23 mouse cellular contexts compared by ENCODE assay signal in genomic region chr7:30698101-30698500, GRCm38 (mm10). TPM values are rescaled to one million over a fixed set of nuclear protein-coding genes. Genes with fewer than 3 reads are reported as not detected.
A peak's percentile ranks its signal among the peaks of the same experiment; 100 is the strongest.
DNase-seq lines count a peak whose midpoint lies in the region; ATAC-seq and TF ChIP-seq lines count a peak whose summit lies in the region.
"Had no signal": no experiment of that assay in that cellular context is flagged by ENCODE, and none has a peak within 500 bp of the region (broad histone marks: within the 10 kb centered on the region; RNA-seq: fewer than 3 reads in every experiment).

No protein-coding gene starts in this region.

- peak; percentile 60 for DNase-seq in adrenal gland, postnatal 14 days
- no peak for DNase-seq in adrenal gland, postnatal 25 days
- DNase-seq in lung, postnatal 36 days = peak; percentile 25
- no peak for DNase-seq in lung, postnatal 4 days
- no peak for DNase-seq in retina, postnatal 1 day
- DNase-seq: gastrocnemius, postnatal 10 days; heart, postnatal 36 days; layer of hippocampus, adult 9-11 months; right cerebral cortex, postnatal 4 days; thymus, adult 2 months had no signal

- H3K4me1 ChIP-seq in bone marrow, adult 2 months (ENCODE audit: control insufficient read depth, insufficient read depth, low read length) = peaks cover 2% of the 10 kb centered on the region; the same call in 1 of the 2 replicates

- H3K4me3 ChIP-seq in bone marrow, adult 2 months (replicated peaks; ENCODE audit: control insufficient read depth, low read depth, low read length) = no peak overlapping the region
- H3K4me3 ChIP-seq: embryonic facial prominence, embryonic 15.5 days; liver, embryonic 12.5 days; myocyte had no signal

- ATAC-seq in neutrophil, adult 5-6 weeks (ENCODE audit: extremely low read depth, insufficient number of reproducible peaks, low FRiP score, poor library complexity, severe bottlenecking) = peak; percentile 86
- ATAC-seq in frontal cortex, adult (ENCODE audit: low TSS enrichment) = no peak
- ATAC-seq: forebrain, embryonic 16.5 days had no signal

- H3K27ac ChIP-seq in bone marrow, adult 2 months (ENCODE audit: control insufficient read depth, insufficient read depth, low read depth, low read length, poor library complexity) = peak overlapping the region; percentile 52; the same call in 1 of the 2 replicates
- H3K27ac ChIP-seq: embryonic facial prominence, embryonic 15.5 days; liver, embryonic 12.5 days had no signal

- no peak for TF ChIP-seq POLR2A in bone marrow, adult 2 months (IDR thresholded peaks at IDR 0.05; ENCODE audit: borderline replicate concordance, control insufficient read depth, low read depth, low read length)

- TF ChIP-seq CTCF in bone marrow, adult 2 months (IDR thresholded peaks at IDR 0.05; ENCODE audit: control insufficient read depth, insufficient read depth, low read length) = no peak

- 3% methylated on average over 5 of the region's 5 CpGs for WGBS in bone marrow, adult 2 months

RNA-seq across cellular contexts. Expression of gene 2200002J24Rik, which starts 0.6 kb away (rescaled TPM):
- total RNA-seq in adrenal gland, postnatal 14 days (2021) = 1.4 and 3.4 TPM in 2 replicates
- 5.5 and 11.1 TPM in 2 replicates for total RNA-seq in adrenal gland, postnatal 25 days (2021)
- not detected in 2 replicates for polyA plus RNA-seq in bone marrow, adult 2 months (2011; ENCODE audit: insufficient read depth, insufficient read length, low replicate concordance, missing spikeins)
- total RNA-seq in neutrophil, adult 5-6 weeks (2017) = not detected in 2 replicates
- total RNA-seq: G1E; gastrocnemius, postnatal 10 days; heart, postnatal 36 days; left cerebral cortex, postnatal 36 days had no signal
- polyA plus RNA-seq: C2C12; cortical plate, adult 2 months; forebrain, embryonic 16.5 days; G1E; midbrain, embryonic 11.5 days; myocyte had no signal

RNA-seq across cellular contexts. Expression of gene Atp4a, which starts 13.9 kb away (rescaled TPM):
- 3.0 TPM in 2 replicates for total RNA-seq in adrenal gland, postnatal 14 days (2021)
- 3.6 and 3.8 TPM in 2 replicates for total RNA-seq in adrenal gland, postnatal 25 days (2021)
- polyA plus RNA-seq in bone marrow, adult 2 months (2011; ENCODE audit: insufficient read depth, insufficient read length, low replicate concordance, missing spikeins) = 0.95 TPM in 1 of 2 replicates, not detected in the other
- 0.58 TPM in 1 of 2 replicates, not detected in the other for total RNA-seq in neutrophil, adult 5-6 weeks (2017)
- total RNA-seq: gastrocnemius, postnatal 10 days had no signal
- polyA plus RNA-seq: C2C12, G1E, myocyte had no signal

RNA-seq across cellular contexts. Expression of gene Pmis2, which starts 26.7 kb away (rescaled TPM):
- total RNA-seq in adrenal gland, postnatal 14 days (2021) = not detected in 2 replicates
- not detected in 2 replicates for total RNA-seq in adrenal gland, postnatal 25 days (2021)
- polyA plus RNA-seq in bone marrow, adult 2 months (2011; ENCODE audit: insufficient read depth, insufficient read length, low replicate concordance, missing spikeins) = not detected in 2 replicates
- total RNA-seq in neutrophil, adult 5-6 weeks (2017) = not detected in 2 replicates
- total RNA-seq: G1E; left cerebral cortex, postnatal 36 days had no signal
- polyA plus RNA-seq: C2C12; cortical plate, adult 2 months; embryonic facial prominence, embryonic 15.5 days; forebrain, embryonic 16.5 days; G1E; kidney, embryonic 16.5 days; liver, embryonic 12.5 days; midbrain, embryonic 11.5 days; myocyte; thymus, adult 2 months had no signal

RNA-seq across cellular contexts. Expression of gene Tmem147, which starts 31.2 kb away (rescaled TPM):
- 215 and 242 TPM in 2 replicates for total RNA-seq in adrenal gland, postnatal 14 days (2021)
- 209 TPM in 2 replicates for total RNA-seq in adrenal gland, postnatal 25 days (2021)
- 49.6 and 95.6 TPM in 2 replicates for polyA plus RNA-seq in bone marrow, adult 2 months (2011; ENCODE audit: insufficient read depth, insufficient read length, low replicate concordance, missing spikeins)
- total RNA-seq in neutrophil, adult 5-6 weeks (2017) = 8.3 and 15.1 TPM in 2 replicates

RNA-seq across cellular contexts. Expression of gene Haus5, which starts 33.3 kb away (rescaled TPM):
- 10.4 and 11.9 TPM in 2 replicates for total RNA-seq in adrenal gland, postnatal 14 days (2021)
- total RNA-seq in adrenal gland, postnatal 25 days (2021) = 12.6 and 13.5 TPM in 2 replicates
- polyA plus RNA-seq in bone marrow, adult 2 months (2011; ENCODE audit: insufficient read depth, insufficient read length, low replicate concordance, missing spikeins) = 19.5 and 32.1 TPM in 2 replicates
- total RNA-seq in neutrophil, adult 5-6 weeks (2017) = 22.8 and 29.9 TPM in 2 replicates

Comparison
In these comparisons a context has a peak if more than half of its experiments do, and no peak if none do; other contexts are left out.
1. DNase-seq: peak in adrenal gland, postnatal 14 days (single experiment) and lung, postnatal 36 days (single experiment); none in adrenal gland, postnatal 25 days (single experiment), lung, postnatal 4 days (0 of 2) and retina, postnatal 1 day (single experiment).